Mouse (Mus musculus): Measurements from ENCODE around the gene Cflar. TPM values are rescaled to one million over a fixed set of nuclear protein-coding genes. Genes with fewer than 3 reads are reported as not detected.

Gene Cflar
- total and polyA plus RNA-seq, 3 experiments = 35.7 to 81.1 (median 49.2) TPM

- peak overlapping the region; percentile 99; the same call in 1 of the 2 replicates for H3K4me2 ChIP-seq (ENCODE audit: insufficient read depth, low read depth, poor library complexity, severe bottlenecking)
- H3K4me3 ChIP-seq (replicated peaks in 1 of 3; ENCODE audit: low read depth in 2 of 3, low read length in 2 of 3, poor library complexity in 1 of 3) = peak overlapping the region in 1 of 3 experiments; percentile 4
- H3K27ac ChIP-seq (ENCODE audit: insufficient read depth, low read depth) = peak overlapping the region; percentile 74
- H3K36me3 ChIP-seq (replicated peaks in 1 of 2; ENCODE audit: control insufficient read depth in 1 of 2, insufficient read depth in 1 of 2, low read length in 1 of 2) = peaks cover 14 to 28% of the 10 kb centered on the region in 2 experiments
- no peak for DNase-seq (ENCODE audit: extremely low read depth)
- peaks cover 7 to 23% of the 10 kb centered on the region in 2 experiments for H3K4me1 ChIP-seq (ENCODE audit: control insufficient read depth in 1 of 2, insufficient read depth in 2 of 2)
- dilution Hi-C loops (cut with MboI; ENCODE audit: extremely low pct_ligation_motif_present, extremely low pct_unique_long_range_greater_than_20kb, low sequenced_read_pairs) = no loop called here
- no peak for TF ChIP-seq HCFC1 (IDR thresholded peaks at IDR 0.05; ENCODE audit: low read depth, low read length)
- peak; percentile 81 for TF ChIP-seq ZNF384 (IDR thresholded peaks at IDR 0.05; ENCODE audit: low read depth, low read length)
- peak; percentile 33; the same call in 1 of the 2 replicates for TF ChIP-seq MAX (IDR thresholded peaks at IDR 0.05; ENCODE audit: low read length)
- TF ChIP-seq JUN (IDR thresholded peaks at IDR 0.05; ENCODE audit: insufficient read depth, low read depth, low read length) = no peak
- 0 out of 2 replicates have a peak, but pooled peaks have one; percentile 28 for TF ChIP-seq MAFK (IDR thresholded peaks at IDR 0.05; ENCODE audit: insufficient replicate concordance, low read length)
- no peak for TF ChIP-seq MAZ (IDR thresholded peaks at IDR 0.05; ENCODE audit: low read depth, low read length)
- no peaks in the 10 kb centered on the region for H3K27me3 ChIP-seq (replicated peaks)
- peaks cover 50% of the 10 kb centered on the region for H3K79me2 ChIP-seq (replicated peaks; ENCODE audit: control insufficient read depth, extremely low read depth, insufficient read depth, poor library complexity, severe bottlenecking)
- in situ Hi-C loops (cut with MboI; ENCODE audit: low pct_ligation_motif_present, low pct_unique_long_range_greater_than_20kb, low sequenced_read_pairs) = loop anchor here (10.0 kb wide), 1 partner anchor 93 kb away; no protein-coding TSS in a partner anchor
- peaks cover 5% of the 10 kb centered on the region for H3K9me3 ChIP-seq (replicated peaks; ENCODE audit: low read length)
- peak overlapping the region; percentile 96; the same call in 1 of the 2 replicates for H3K9ac ChIP-seq (ENCODE audit: insufficient read depth, low read depth)
Observed at GRCm38 (mm10) chr1:58801558-58802285, 90.4 kb downstream of the Cflar start.

- H3K9me3 ChIP-seq (replicated peaks; ENCODE audit: low read length) = peaks cover 8% of the 10 kb centered on the region
- peaks cover 14 to 36% of the 10 kb centered on the region in 2 experiments for H3K36me3 ChIP-seq (replicated peaks in 1 of 2; ENCODE audit: control insufficient read depth in 1 of 2, insufficient read depth in 1 of 2, low read length in 1 of 2)
- dilution Hi-C loops (cut with MboI; ENCODE audit: extremely low pct_ligation_motif_present, extremely low pct_unique_long_range_greater_than_20kb, low sequenced_read_pairs) (no loop called here), in situ Hi-C loops (cut with MboI; ENCODE audit: low pct_ligation_motif_present, low pct_unique_long_range_greater_than_20kb, low sequenced_read_pairs) (loop anchor here (10.0 kb wide), 1 partner anchor 92 kb away; no protein-coding TSS in a partner anchor)
- peak; percentile 71 for DNase-seq (ENCODE audit: extremely low read depth)
- H3K27ac ChIP-seq (ENCODE audit: insufficient read depth, low read depth) = peak overlapping the region; percentile 77
- peaks cover 7 to 18% of the 10 kb centered on the region in 2 experiments for H3K4me1 ChIP-seq (ENCODE audit: control insufficient read depth in 1 of 2, insufficient read depth in 2 of 2)
- H3K79me2 ChIP-seq (replicated peaks; ENCODE audit: control insufficient read depth, extremely low read depth, insufficient read depth, poor library complexity, severe bottlenecking) = peaks cover 47% of the 10 kb centered on the region
- H3K4me2 ChIP-seq (ENCODE audit: insufficient read depth, low read depth, poor library complexity, severe bottlenecking) = peak overlapping the region; percentile 99
- H3K9ac ChIP-seq (ENCODE audit: insufficient read depth, low read depth) = peak overlapping the region; percentile 96
- H3K4me3 ChIP-seq (replicated peaks in 1 of 3; ENCODE audit: low read depth in 2 of 3, low read length in 2 of 3, poor library complexity in 1 of 3) = peak overlapping the region; percentile 59 to 72 (median 69)
- no peaks in the 10 kb centered on the region for H3K27me3 ChIP-seq (replicated peaks)
- TF ChIP-seq CTCF (conservative IDR thresholded peaks at IDR 0.05 in 1 of 2, IDR thresholded peaks at IDR 0.05 in 1 of 2; ENCODE audit: low read depth in 2 of 2, low read length in 2 of 2) (peak in 1 of 2 experiments; percentile 69; a peak in 3 of 4 replicates), MEF2A (IDR thresholded peaks at IDR 0.05; ENCODE audit: borderline replicate concordance, low read depth, low read length) (peak; percentile 56; the same call in 1 of the 2 replicates), PAX5 (IDR thresholded peaks at IDR 0.05; ENCODE audit: low read length) (no peak), ZMIZ1 (IDR thresholded peaks at IDR 0.05; ENCODE audit: low read depth, low read length) (0 out of 2 replicates have a peak, but pooled peaks have one; percentile 58), BHLHE40 (IDR thresholded peaks at IDR 0.05; ENCODE audit: low read depth, low read length) (no peak), MXI1 (IDR thresholded peaks at IDR 0.05; ENCODE audit: low read depth, low read length) (0 out of 2 replicates have a peak, but pooled peaks have one; percentile 53), USF1 (IDR thresholded peaks at IDR 0.05; ENCODE audit: low read depth, low read length) (no peak), RAD21 (IDR thresholded peaks at IDR 0.05; ENCODE audit: low read depth, low read length) (peak; percentile 16), ETS1 (conservative IDR thresholded peaks at IDR 0.05; ENCODE audit: low read depth, low read length) (peak; percentile 42), POLR2A (IDR thresholded peaks at IDR 0.05; ENCODE audit: low read depth, low read length) (peak; percentile 55; the same call in 1 of the 2 replicates), TCF12 (IDR thresholded peaks at IDR 0.05; ENCODE audit: low read depth, low read length) (0 out of 2 replicates have a peak, but pooled peaks have one; percentile 20), POLR2AphosphoS2 (IDR thresholded peaks at IDR 0.05; ENCODE audit: low read depth, low read length) (peak; percentile 58; the same call in 1 of the 2 replicates), IRF4 (IDR thresholded peaks at IDR 0.05; ENCODE audit: low read depth, low read length) (peak; percentile 95), SMC3 (IDR thresholded peaks at IDR 0.05; ENCODE audit: low read depth, low read length) (peak; percentile 38), EP300 (IDR thresholded peaks at IDR 0.05; ENCODE audit: low read length) (peak; percentile 86), MAX (IDR thresholded peaks at IDR 0.05; ENCODE audit: low read length) (no peak), TBP (conservative IDR thresholded peaks at IDR 0.05; ENCODE audit: low read depth, low read length) (peak; percentile 74), MAZ (IDR thresholded peaks at IDR 0.05; ENCODE audit: low read depth, low read length) (peak; percentile 42; the same call in 1 of the 2 replicates), RCOR1 (conservative IDR thresholded peaks at IDR 0.05; ENCODE audit: low read depth, low read length) (0 out of 2 replicates have a peak, but pooled peaks have one; percentile 42), SIN3A (IDR thresholded peaks at IDR 0.05; ENCODE audit: low read length) (peak; percentile 62; the same call in 1 of the 2 replicates), USF2 (conservative IDR thresholded peaks at IDR 0.05; ENCODE audit: low read depth, low read length) (no peak), CHD2 (IDR thresholded peaks at IDR 0.05; ENCODE audit: low read length) (peak; percentile 73), NELFE (IDR thresholded peaks at IDR 0.05; ENCODE audit: low read depth, low read length) (peak; percentile 45; the same call in 1 of the 2 replicates)
Observed at GRCm38 (mm10) chr1:58802322-58803273, 91.3 kb downstream of the Cflar start.

All from CH12.LX (cell line).